Mouse (Mus musculus) heart, embryonic 15.5 days (tissue): ENCODE measurements around the gene Ilk. TPM values are rescaled to one million over a fixed set of nuclear protein-coding genes. Genes with fewer than 3 reads are reported as not detected.

Experiments used
- ATAC-seq: fragments of 200-750 bp; cut with Nextera tagmentation; replicated peaks from 2 replicates; pipeline ENCODE4 v1.8.0; 2017; ENCODE audit warnings: low read depth, moderate TSS enrichment; ENCODE audit not compliant: insufficient number of reproducible peaks, insufficient read depth, low FRiP score
- H3K27ac ChIP-seq: fragments of 300-500 bp; sonication (generic); 2 replicates; pipeline ENCODE4 v1.5.1; 2015; ENCODE audit warnings: mild to moderate bottlenecking, inconsistent platforms
- H3K27me3 ChIP-seq: fragments of 300-500 bp; sonication (generic); 2 replicates; pipeline ENCODE4 v1.6.1; 2015; ENCODE audit warnings: inconsistent platforms
- H3K36me3 ChIP-seq: fragments of 300-500 bp; sonication (generic); 2 replicates; pipeline ENCODE4 v1.6.1; 2015; ENCODE audit warnings: mild to moderate bottlenecking, inconsistent platforms
- H3K4me1 ChIP-seq: fragments of 300-500 bp; sonication (generic); replicated peaks from 2 replicates; pipeline ENCODE4 v1.6.1; 2015; ENCODE audit warnings: inconsistent platforms
- H3K4me2 ChIP-seq: fragments of 300-500 bp; sonication (generic); 2 replicates; pipeline ENCODE4 v1.6.1; 2015; ENCODE audit warnings: inconsistent platforms, mild to moderate bottlenecking, moderate library complexity
- H3K4me3 ChIP-seq: fragments of 300-500 bp; sonication (generic); 2 replicates; pipeline ENCODE4 v1.5.1; 2015; ENCODE audit warnings: mild to moderate bottlenecking, inconsistent platforms
- H3K9ac ChIP-seq: fragments of 300-500 bp; sonication (generic); 2 replicates; pipeline ENCODE4 v1.6.1; 2015; ENCODE audit warnings: mild to moderate bottlenecking, inconsistent platforms
- H3K9me3 ChIP-seq: fragments of 300-500 bp; sonication (generic); replicated peaks from 2 replicates; pipeline ENCODE4 v1.6.1; 2016; ENCODE audit warnings: inconsistent platforms
- WGBS: fragments of 180-500 bp; shearing (Covaris S2); methylation state at CpG from one replicate; pipeline ENCODE4 v1.1.7; 2015; ENCODE audit warnings: mixed read lengths; 5-methylcytosine and 5-hydroxymethylcytosine counted together
- polyA plus RNA-seq: library from polyadenylated mRNA; unstranded; fragments of >200 nt; fragmentation: Nextera tagmentation; extraction: Ambion mirVana; gene quantifications from 2 replicates; pipeline ENCODE4 v1.2.1, GENCODE M21; 2015

Ilk gene
- polyA plus RNA-seq, 1 experiment from 2014 or later, result 354 TPM

DNA sequence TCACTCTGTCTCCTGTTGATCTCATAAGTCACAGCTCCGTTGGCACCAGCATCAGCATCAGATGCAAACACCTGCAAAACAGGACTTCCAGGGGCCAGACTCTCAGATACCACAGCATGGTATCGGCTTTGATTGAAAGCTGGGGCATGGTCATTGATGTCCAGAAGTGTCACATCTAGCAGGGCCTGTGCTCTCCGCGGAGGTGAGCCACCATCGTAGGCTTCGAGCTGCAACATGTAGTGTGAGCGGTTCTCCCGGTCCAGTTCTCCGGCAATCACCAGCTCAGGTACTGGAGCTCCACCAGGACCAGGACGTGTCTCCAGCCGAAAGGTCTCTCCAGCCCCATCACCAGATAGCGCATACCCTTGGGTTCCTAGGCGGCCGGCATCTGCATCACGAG, 35.9 kb downstream of the Ilk start:
- Histone ChIP-seq H3K4me2 (no peak overlapping the region), H3K9ac (no peak overlapping the region), H3K36me3 (no peaks in the 10 kb centered on the region), H3K27me3 (no peaks in the 10 kb centered on the region), H3K4me3 (no peak overlapping the region), H3K4me1 (peaks cover 21% of the 10 kb centered on the region), H3K27ac (no peak overlapping the region), H3K9me3 (no peaks in the 10 kb centered on the region)
- no peak for ATAC-seq
- WGBS, result 89% methylated on average over 15 of the region's 15 CpGs

DNA sequence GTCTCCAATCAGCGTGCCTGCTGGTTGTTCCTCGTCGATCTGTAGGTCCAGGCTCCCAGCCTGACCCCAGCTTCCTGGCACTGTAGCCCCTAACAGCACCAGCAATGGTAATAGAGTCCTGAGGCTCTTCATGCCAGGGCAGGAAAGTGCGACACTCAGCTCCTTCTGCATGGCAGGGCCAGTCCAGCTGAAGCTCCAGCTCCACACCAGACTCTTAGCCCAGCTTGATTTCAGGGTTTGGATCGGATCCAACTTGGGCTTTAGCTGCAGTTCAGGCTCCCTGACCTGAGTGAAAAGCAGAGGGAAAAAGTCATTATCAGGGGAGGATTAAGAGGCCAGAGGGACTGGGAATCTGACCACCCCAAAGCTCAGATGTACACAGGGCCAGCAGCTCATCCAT, 36.6 kb downstream of the Ilk start:
- Histone ChIP-seq H3K27ac (no peak overlapping the region), H3K27me3 (no peaks in the 10 kb centered on the region), H3K4me1 (peaks cover 22% of the 10 kb centered on the region), H3K36me3 (no peaks in the 10 kb centered on the region), H3K4me3 (no peak overlapping the region), H3K9me3 (no peaks in the 10 kb centered on the region), H3K9ac (no peak overlapping the region), H3K4me2 (no peak overlapping the region)
- no peak for ATAC-seq
- WGBS, result 72% methylated on average over 5 of the region's 5 CpGs

GRCm38 (mm10) chr7:105774661-105775060, 38.3 kb downstream of the Ilk start:
- Histone ChIP-seq H3K4me3 (no peak overlapping the region), H3K27me3 (no peaks in the 10 kb centered on the region), H3K4me2 (no peak overlapping the region), H3K9me3 (no peaks in the 10 kb centered on the region), H3K4me1 (peaks cover 32% of the 10 kb centered on the region), H3K36me3 (no peaks in the 10 kb centered on the region), H3K27ac (0 out of 2 replicates have a peak overlapping the region, but pooled peaks have one; percentile 34), H3K9ac (no peak overlapping the region)
- 0 out of 2 replicates have a peak, but pooled peaks have one; percentile 5 for ATAC-seq
- WGBS, result 49% methylated on average over 8 of the region's 8 CpGs

- peaks cover 32% of the 10 kb centered on the region for H3K4me1 ChIP-seq
- ATAC-seq, result no peak
- no peak overlapping the region for H3K4me2 ChIP-seq
Measured at GRCm38 (mm10) chr7:105776026-105776425, 39.6 kb downstream of the Ilk start.

GRCm38 (mm10) chr7:105777316-105777715, 40.9 kb downstream of the Ilk start:
- peaks cover 32% of the 10 kb centered on the region for H3K4me1 ChIP-seq

More at GRCm38 (mm10) chr7:105776026-105776425, 39.6 kb downstream of the Ilk start:
- Histone ChIP-seq H3K27ac (no peak overlapping the region), H3K9ac (no peak overlapping the region), H3K4me3 (no peak overlapping the region), H3K36me3 (no peaks in the 10 kb centered on the region), H3K9me3 (no peaks in the 10 kb centered on the region), H3K27me3 (no peaks in the 10 kb centered on the region)
- WGBS, result 74% methylated on average over 2 of the region's 2 CpGs

GRCm38 (mm10) chr7:105777797-105778552, 41.6 kb downstream of the Ilk start:
- no peaks in the 10 kb centered on the region for H3K27me3 ChIP-seq
- peak overlapping the region; percentile 19; the same call in 1 of the 2 replicates for H3K9ac ChIP-seq
- peak; percentile 57 for ATAC-seq
- WGBS, result 36% methylated on average over 13 of the region's 13 CpGs
- H3K4me1 ChIP-seq, result peaks cover 32% of the 10 kb centered on the region
- H3K4me2 ChIP-seq, result peak overlapping the region; percentile 41
- peak overlapping the region; percentile 10 for H3K4me3 ChIP-seq
- no peaks in the 10 kb centered on the region for H3K9me3 ChIP-seq
- H3K27ac ChIP-seq, result peak overlapping the region; percentile 87
- H3K36me3 ChIP-seq, result no peaks in the 10 kb centered on the region

More at GRCm38 (mm10) chr7:105777316-105777715, 40.9 kb downstream of the Ilk start:
- H3K9ac ChIP-seq, result no peak overlapping the region
- H3K27ac ChIP-seq, result peak overlapping the region; percentile 87; the same call in 1 of the 2 replicates
- H3K9me3 ChIP-seq, result no peaks in the 10 kb centered on the region
- no peak overlapping the region for H3K4me3 ChIP-seq
- H3K4me2 ChIP-seq, result peak overlapping the region; percentile 41; the same call in 1 of the 2 replicates
- ATAC-seq, result no peak
- no peaks in the 10 kb centered on the region for H3K36me3 ChIP-seq
- 84% methylated on average over 1 of the region's 1 CpGs for WGBS
- H3K27me3 ChIP-seq, result no peaks in the 10 kb centered on the region

GRCm38 (mm10) chr7:105778553-105779265, 42.3 kb downstream of the Ilk start:
- Histone ChIP-seq H3K9ac (peak overlapping the region; percentile 19), H3K36me3 (no peaks in the 10 kb centered on the region), H3K4me3 (peak overlapping the region; percentile 10), H3K9me3 (no peaks in the 10 kb centered on the region), H3K27ac (peak overlapping the region; percentile 87), H3K4me1 (peaks cover 32% of the 10 kb centered on the region), H3K27me3 (no peaks in the 10 kb centered on the region), H3K4me2 (peak overlapping the region; percentile 41)
- WGBS, result 21% methylated on average over 4 of the region's 4 CpGs
- ATAC-seq, result peak; percentile 69

GRCm38 (mm10) chr7:105783861-105784260, 47.5 kb downstream of the Ilk start:
- WGBS, result 42% methylated on average over 4 of the region's 4 CpGs
- Histone ChIP-seq H3K4me2 (peak overlapping the region; percentile 23; the same call in 1 of the 2 replicates), H3K36me3 (no peaks in the 10 kb centered on the region), H3K4me1 (peaks cover 30% of the 10 kb centered on the region), H3K4me3 (no peak overlapping the region), H3K27me3 (peaks cover 3% of the 10 kb centered on the region; the same call in 1 of the 2 replicates), H3K27ac (no peak overlapping the region), H3K9ac (no peak overlapping the region), H3K9me3 (no peaks in the 10 kb centered on the region)
- no peak for ATAC-seq

GRCm38 (mm10) chr7:105784556-105784955, 48.2 kb downstream of the Ilk start:
- WGBS, result 38% methylated on average over 4 of the region's 4 CpGs
- H3K4me3 ChIP-seq, result no peak overlapping the region
- peaks cover 3% of the 10 kb centered on the region; the same call in 1 of the 2 replicates for H3K27me3 ChIP-seq
- H3K4me2 ChIP-seq, result peak overlapping the region; percentile 23
- H3K4me1 ChIP-seq, result peaks cover 23% of the 10 kb centered on the region
- H3K9ac ChIP-seq, result no peak overlapping the region
- no peaks in the 10 kb centered on the region for H3K36me3 ChIP-seq
- no peak for ATAC-seq
- H3K27ac ChIP-seq, result peak overlapping the region; percentile 31; the same call in 1 of the 2 replicates
- no peaks in the 10 kb centered on the region for H3K9me3 ChIP-seq

GRCm38 (mm10) chr7:105786506-105787284, 50.3 kb downstream of the Ilk start:
- peak overlapping the region; percentile 83 for H3K27ac ChIP-seq

More at GRCm38 (mm10) chr7:105786506-105787284, 50.3 kb downstream of the Ilk start:
- Histone ChIP-seq H3K9me3 (no peaks in the 10 kb centered on the region), H3K4me3 (peak overlapping the region; percentile 77), H3K36me3 (no peaks in the 10 kb centered on the region), H3K4me1 (peaks cover 23% of the 10 kb centered on the region), H3K27me3 (peaks cover 3% of the 10 kb centered on the region; the same call in 1 of the 2 replicates), H3K4me2 (peak overlapping the region; percentile 87), H3K9ac (peak overlapping the region; percentile 81)
- peak; percentile 28; the same call in 1 of the 2 replicates for ATAC-seq
- 12% methylated on average over 20 of the region's 20 CpGs for WGBS
